Mouse (Mus musculus) heart, embryonic 15.5 days (tissue): Measurements from ENCODE around the gene Dek. TPM values are rescaled to one million over a fixed set of nuclear protein-coding genes. Genes with fewer than 3 reads are reported as not detected.

Source experiments
- ATAC-seq: fragments of 200-750 bp; cut with Nextera tagmentation; replicated peaks from 2 replicates; pipeline ENCODE4 v1.8.0; 2017; ENCODE audit warnings: low read depth, moderate TSS enrichment; ENCODE audit not compliant: insufficient number of reproducible peaks, insufficient read depth, low FRiP score
- H3K27ac ChIP-seq: fragments of 300-500 bp; sonication (generic); 2 replicates; pipeline ENCODE4 v1.5.1; 2015; ENCODE audit warnings: mild to moderate bottlenecking, inconsistent platforms
- H3K27me3 ChIP-seq: fragments of 300-500 bp; sonication (generic); 2 replicates; pipeline ENCODE4 v1.6.1; 2015; ENCODE audit warnings: inconsistent platforms
- H3K36me3 ChIP-seq: fragments of 300-500 bp; sonication (generic); 2 replicates; pipeline ENCODE4 v1.6.1; 2015; ENCODE audit warnings: mild to moderate bottlenecking, inconsistent platforms
- H3K4me1 ChIP-seq: fragments of 300-500 bp; sonication (generic); replicated peaks from 2 replicates; pipeline ENCODE4 v1.6.1; 2015; ENCODE audit warnings: inconsistent platforms
- H3K4me2 ChIP-seq: fragments of 300-500 bp; sonication (generic); 2 replicates; pipeline ENCODE4 v1.6.1; 2015; ENCODE audit warnings: inconsistent platforms, mild to moderate bottlenecking, moderate library complexity
- H3K4me3 ChIP-seq: fragments of 300-500 bp; sonication (generic); 2 replicates; pipeline ENCODE4 v1.5.1; 2015; ENCODE audit warnings: mild to moderate bottlenecking, inconsistent platforms
- H3K9ac ChIP-seq: fragments of 300-500 bp; sonication (generic); 2 replicates; pipeline ENCODE4 v1.6.1; 2015; ENCODE audit warnings: mild to moderate bottlenecking, inconsistent platforms
- H3K9me3 ChIP-seq: fragments of 300-500 bp; sonication (generic); replicated peaks from 2 replicates; pipeline ENCODE4 v1.6.1; 2016; ENCODE audit warnings: inconsistent platforms
- WGBS: fragments of 180-500 bp; shearing (Covaris S2); methylation state at CpG from one replicate; pipeline ENCODE4 v1.1.7; 2015; ENCODE audit warnings: mixed read lengths; 5-methylcytosine and 5-hydroxymethylcytosine counted together
- polyA plus RNA-seq: library from polyadenylated mRNA; unstranded; fragments of >200 nt; fragmentation: Nextera tagmentation; extraction: Ambion mirVana; gene quantifications from 2 replicates; pipeline ENCODE4 v1.2.1, GENCODE M21; 2015

The Dek gene
- polyA plus RNA-seq, 1 experiment from 2014 or later: 143 TPM

GRCm38 (mm10) chr13:47078799-47079198, 27.2 kb downstream of the Dek start:
- H3K9me3 ChIP-seq: no peaks in the 10 kb centered on the region
- ATAC-seq: no peak
- WGBS: 72% methylated on average over 5 of the region's 5 CpGs
- no peaks in the 10 kb centered on the region for H3K4me1 ChIP-seq
- no peak overlapping the region for H3K27ac ChIP-seq
- peaks cover 22% of the 10 kb centered on the region for H3K36me3 ChIP-seq
- H3K9ac ChIP-seq: no peak overlapping the region
- H3K4me3 ChIP-seq: no peak overlapping the region
- H3K27me3 ChIP-seq: no peaks in the 10 kb centered on the region
- no peak overlapping the region for H3K4me2 ChIP-seq

GRCm38 (mm10) chr13:47077367-47077766, 28.6 kb downstream of the Dek start:
- H3K4me3 ChIP-seq: no peak overlapping the region
- no peak overlapping the region for H3K27ac ChIP-seq
- no peak for ATAC-seq
- no peaks in the 10 kb centered on the region for H3K9me3 ChIP-seq
- no peaks in the 10 kb centered on the region for H3K4me1 ChIP-seq
- H3K4me2 ChIP-seq: no peak overlapping the region
- no peaks in the 10 kb centered on the region for H3K27me3 ChIP-seq
- H3K36me3 ChIP-seq: peaks cover 27% of the 10 kb centered on the region
- no peak overlapping the region for H3K9ac ChIP-seq

- no peak overlapping the region for H3K9ac ChIP-seq
- no peaks in the 10 kb centered on the region for H3K4me1 ChIP-seq
- no peak overlapping the region for H3K27ac ChIP-seq
- H3K4me2 ChIP-seq: no peak overlapping the region
- 75% methylated on average over 5 of the region's 5 CpGs for WGBS
- no peaks in the 10 kb centered on the region for H3K9me3 ChIP-seq
- H3K27me3 ChIP-seq: no peaks in the 10 kb centered on the region
- H3K4me3 ChIP-seq: no peak overlapping the region
- no peak for ATAC-seq
- peaks cover 29% of the 10 kb centered on the region for H3K36me3 ChIP-seq
Observed at GRCm38 (mm10) chr13:47076156-47076555, 29.8 kb downstream of the Dek start.

- no peak overlapping the region for H3K4me3 ChIP-seq
Observed at GRCm38 (mm10) chr13:47072484-47072883, 33.5 kb downstream of the Dek start.

GRCm38 (mm10) chr13:47071871-47072270, 34.1 kb downstream of the Dek start:
- H3K4me3 ChIP-seq: no peak overlapping the region
- WGBS: 89% methylated on average over 13 of the region's 13 CpGs
- no peak overlapping the region for H3K4me2 ChIP-seq
- H3K4me1 ChIP-seq: no peaks in the 10 kb centered on the region
- peaks cover 18% of the 10 kb centered on the region for H3K36me3 ChIP-seq
- H3K9me3 ChIP-seq: no peaks in the 10 kb centered on the region
- H3K27me3 ChIP-seq: no peaks in the 10 kb centered on the region
- no peak for ATAC-seq
- no peak overlapping the region for H3K9ac ChIP-seq
- H3K27ac ChIP-seq: no peak overlapping the region

More at GRCm38 (mm10) chr13:47072484-47072883, 33.5 kb downstream of the Dek start:
- Histone ChIP-seq H3K4me1 (no peaks in the 10 kb centered on the region), H3K4me2 (no peak overlapping the region), H3K27me3 (no peaks in the 10 kb centered on the region), H3K27ac (no peak overlapping the region), H3K9me3 (no peaks in the 10 kb centered on the region), H3K36me3 (peaks cover 18% of the 10 kb centered on the region), H3K9ac (no peak overlapping the region)
- no peak for ATAC-seq
- 87% methylated on average over 5 of the region's 5 CpGs for WGBS

DNA sequence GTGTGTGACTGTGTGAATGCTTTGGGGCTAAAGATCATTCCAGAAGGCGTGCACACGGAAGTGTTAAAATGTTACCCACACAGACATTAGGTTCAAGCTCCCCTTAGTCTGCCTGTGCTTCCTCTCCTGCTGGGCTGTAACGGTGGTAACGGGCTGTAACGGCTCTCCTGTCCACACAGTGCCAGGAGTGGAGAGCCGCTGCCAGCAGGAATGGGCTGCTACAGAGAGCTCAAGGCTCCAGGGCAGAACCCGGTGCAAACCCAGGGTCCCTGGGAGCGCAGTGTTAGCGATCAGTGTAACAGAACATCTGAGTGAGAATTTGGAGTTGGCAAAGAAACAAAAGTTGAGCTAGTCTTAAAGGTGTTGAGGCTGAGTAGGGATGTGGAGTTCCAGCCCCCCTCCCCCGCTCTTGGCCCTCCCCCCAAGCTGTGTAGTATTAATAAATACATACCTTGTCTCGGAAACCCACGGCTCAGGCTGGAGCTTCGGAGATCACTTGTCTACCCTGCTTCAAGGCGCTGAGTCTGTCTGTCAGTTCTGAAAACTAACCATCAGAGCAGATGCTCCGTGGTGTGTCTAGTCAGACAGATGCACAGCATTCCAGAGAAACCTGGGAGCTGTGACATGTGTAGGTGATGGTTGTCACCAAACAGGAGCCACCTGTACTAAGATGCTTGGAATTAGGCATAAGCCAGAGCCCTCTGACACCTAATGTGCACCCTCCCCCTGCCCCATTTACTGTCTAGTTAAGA, 35.5 kb downstream of the Dek start:
- Histone ChIP-seq H3K4me1 (no peaks in the 10 kb centered on the region), H3K27ac (no peak overlapping the region), H3K4me3 (no peak overlapping the region), H3K9me3 (no peaks in the 10 kb centered on the region), H3K4me2 (no peak overlapping the region), H3K36me3 (peaks cover 18% of the 10 kb centered on the region), H3K27me3 (no peaks in the 10 kb centered on the region), H3K9ac (no peak overlapping the region)
- 79% methylated on average over 15 of the region's 15 CpGs for WGBS
- ATAC-seq: no peak

DNA sequence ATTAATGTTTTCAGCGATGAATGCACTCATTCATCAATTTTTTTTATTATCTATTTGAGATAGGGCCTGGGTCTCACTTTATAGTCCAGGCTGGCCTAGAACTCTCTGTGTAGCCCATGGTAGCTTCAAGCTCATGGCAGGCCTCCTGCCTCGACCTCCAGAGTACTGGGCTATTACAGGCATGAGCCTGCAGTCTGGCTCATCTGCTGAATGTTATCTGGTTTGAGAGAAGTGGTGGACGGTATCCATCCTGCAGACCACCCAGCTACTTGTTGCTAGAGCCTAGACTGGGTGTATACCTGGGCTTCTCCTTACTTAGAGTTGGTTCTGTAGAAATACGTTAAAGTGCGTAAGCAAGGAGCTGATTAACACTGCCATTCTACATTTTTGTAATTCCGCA, 39.0 kb downstream of the Dek start:
- Histone ChIP-seq H3K9ac (no peak overlapping the region), H3K4me3 (no peak overlapping the region), H3K27ac (no peak overlapping the region), H3K4me1 (no peaks in the 10 kb centered on the region), H3K36me3 (0 out of 2 replicates have a peak, but pooled peaks cover under 1% of the 10 kb centered on the region), H3K27me3 (no peaks in the 10 kb centered on the region), H3K9me3 (no peaks in the 10 kb centered on the region), H3K4me2 (no peak overlapping the region)
- 84% methylated on average over 6 of the region's 6 CpGs for WGBS
- no peak for ATAC-seq

GRCm38 (mm10) chr13:47066516-47066915, 39.5 kb downstream of the Dek start:
- Histone ChIP-seq H3K4me3 (no peak overlapping the region), H3K9me3 (no peaks in the 10 kb centered on the region), H3K36me3 (no peaks in the 10 kb centered on the region), H3K4me1 (no peaks in the 10 kb centered on the region), H3K9ac (no peak overlapping the region), H3K27ac (no peak overlapping the region), H3K4me2 (no peak overlapping the region), H3K27me3 (no peaks in the 10 kb centered on the region)
- 90% methylated on average over 10 of the region's 10 CpGs for WGBS
- no peak for ATAC-seq

DNA sequence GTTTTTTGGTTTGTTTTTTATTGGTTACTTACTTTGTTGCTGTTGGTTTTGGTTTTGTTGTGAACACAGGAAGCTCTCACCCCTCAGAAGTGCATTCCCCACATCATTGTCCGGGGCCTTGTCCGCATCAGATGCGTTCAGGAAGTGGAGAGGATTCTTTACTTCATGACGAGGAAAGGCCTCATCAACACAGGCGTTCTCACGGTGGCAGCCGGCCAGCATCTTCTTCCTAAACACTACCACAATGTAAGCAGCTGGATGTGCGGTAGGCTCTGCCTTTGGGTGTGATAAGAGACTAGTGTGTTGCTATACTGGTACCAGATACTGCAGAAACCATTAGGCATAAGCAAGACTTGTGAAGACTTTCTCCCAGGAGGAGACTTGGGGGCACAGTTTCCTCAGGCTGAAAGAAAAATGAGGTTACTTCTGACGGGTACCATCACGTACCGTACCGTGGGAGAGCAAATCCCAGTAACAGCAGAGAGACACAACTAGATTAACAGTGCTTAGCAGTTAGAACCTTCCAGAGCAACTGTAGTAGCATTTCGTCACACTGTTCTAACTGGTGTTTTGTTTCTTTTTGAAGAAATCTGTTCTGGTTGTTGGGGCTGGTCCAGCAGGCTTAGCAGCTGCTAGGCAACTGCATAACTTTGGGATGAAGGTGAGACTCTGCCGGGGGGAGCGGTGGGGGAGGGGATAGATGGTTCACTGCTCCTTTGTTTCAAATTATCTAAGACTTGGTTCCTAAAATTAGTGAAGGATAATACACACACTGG, 41.8 kb downstream of the Dek start:
- Histone ChIP-seq H3K27ac (no peak overlapping the region), H3K4me3 (no peak overlapping the region), H3K9me3 (no peaks in the 10 kb centered on the region), H3K27me3 (no peaks in the 10 kb centered on the region), H3K4me1 (no peaks in the 10 kb centered on the region), H3K9ac (no peak overlapping the region), H3K36me3 (peaks cover 9% of the 10 kb centered on the region), H3K4me2 (no peak overlapping the region)
- ATAC-seq: no peak
- WGBS: 71% methylated on average over 15 of the region's 15 CpGs

DNA sequence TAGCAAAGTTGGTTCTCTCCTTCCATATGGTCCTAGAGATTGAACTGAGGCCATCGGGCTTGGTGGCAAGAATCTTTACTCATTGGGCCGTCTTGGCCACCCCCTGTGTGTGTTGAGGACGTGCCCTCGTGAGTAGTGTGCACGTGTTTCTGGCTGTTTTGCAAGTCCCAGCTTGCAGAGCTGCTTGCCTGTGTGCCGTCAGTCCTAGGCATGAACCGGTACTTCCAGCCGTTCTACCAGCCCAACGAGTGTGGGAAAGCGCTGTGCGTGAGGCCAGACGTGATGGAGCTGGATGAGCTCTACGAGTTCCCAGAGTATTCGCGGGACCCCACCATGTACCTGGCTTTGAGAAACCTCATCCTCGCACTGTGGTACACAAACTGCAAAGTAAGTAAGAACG, 43.2 kb downstream of the Dek start:
- Histone ChIP-seq H3K4me1 (no peaks in the 10 kb centered on the region), H3K9me3 (no peaks in the 10 kb centered on the region), H3K36me3 (peaks cover 9% of the 10 kb centered on the region), H3K4me3 (no peak overlapping the region), H3K27ac (no peak overlapping the region), H3K4me2 (no peak overlapping the region), H3K27me3 (no peaks in the 10 kb centered on the region), H3K9ac (no peak overlapping the region)
- no peak for ATAC-seq
- WGBS: 91% methylated on average over 17 of the region's 17 CpGs

GRCm38 (mm10) chr13:47056781-47057180, 49.2 kb downstream of the Dek start:
- Histone ChIP-seq H3K27ac (no peak overlapping the region), H3K4me3 (no peak overlapping the region), H3K9me3 (no peaks in the 10 kb centered on the region), H3K4me2 (no peak overlapping the region), H3K36me3 (peaks cover 9% of the 10 kb centered on the region), H3K9ac (no peak overlapping the region), H3K4me1 (no peaks in the 10 kb centered on the region), H3K27me3 (no peaks in the 10 kb centered on the region)
- 85% methylated on average over 5 of the region's 5 CpGs for WGBS
- no peak for ATAC-seq
